Mouse (Mus musculus) adrenal gland, postnatal 36 days (tissue): Measurements from ENCODE around the gene Cuedc1. TPM values are rescaled to one million over a fixed set of nuclear protein-coding genes. Genes with fewer than 3 reads are reported as not detected.

Source experiments
- DNase-seq, 2 experiments: peaks; one replicate each; pipeline ENCODE4 v3.0.0; 2021; ENCODE audit warnings: mixed read lengths in 1 of 2
- total RNA-seq, 2 experiments: library from RNA; stranded (reverse); gene quantifications; 2 replicates each; pipeline ENCODE4 v1.2.3; 2021

Cuedc1 gene
- total RNA-seq, 2 experiments from 2014 or later = 46.9 to 53.4 TPM

DNA sequence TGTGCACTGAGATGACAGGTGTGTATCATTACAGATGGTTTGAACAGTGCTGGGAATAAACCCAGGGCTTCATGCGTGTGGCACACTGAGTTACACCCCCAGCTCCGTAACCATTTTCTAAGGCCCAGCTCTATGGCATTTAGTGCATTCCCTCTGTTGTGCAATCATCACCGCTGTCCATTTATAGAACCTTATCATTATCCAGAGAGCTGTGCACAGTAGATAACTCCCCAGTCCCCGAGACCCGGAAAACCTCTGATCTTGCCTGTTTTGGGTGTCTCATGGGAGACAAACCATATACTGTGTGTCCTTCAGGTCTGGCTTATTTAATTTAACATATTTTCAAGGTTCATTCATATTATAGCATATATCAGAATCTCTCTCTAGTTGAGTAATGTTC, 49.5 kb downstream of the Cuedc1 start:
- DNase-seq = no peak

DNA sequence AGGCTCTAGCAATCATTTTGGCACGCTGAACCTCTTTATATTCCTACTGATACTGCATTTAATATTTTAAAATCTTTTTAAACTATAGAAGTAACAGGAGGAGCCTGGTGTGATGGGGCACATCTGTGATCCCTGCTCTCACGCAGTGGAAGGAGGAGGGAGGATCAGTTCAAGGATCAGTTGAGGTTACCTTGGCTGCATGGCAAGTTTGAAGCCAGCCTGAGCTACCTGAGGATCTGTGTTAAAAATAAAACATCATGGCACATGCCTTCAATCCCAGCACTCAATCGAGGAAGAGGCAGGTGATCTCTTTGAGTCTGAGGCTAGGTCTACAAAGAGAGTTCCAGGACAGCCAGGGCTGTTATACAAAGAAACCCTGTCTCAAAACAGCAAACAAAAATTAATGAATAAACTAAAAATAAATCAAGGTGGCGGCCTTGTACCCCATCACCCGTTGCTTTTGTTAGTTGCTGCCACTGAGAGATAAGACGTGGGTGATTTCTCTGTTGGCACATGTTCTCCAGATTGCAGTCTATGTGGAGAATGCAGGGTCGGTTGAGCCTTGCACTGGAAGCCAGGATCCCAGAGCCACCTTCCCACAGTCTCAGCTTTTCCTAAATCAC, 50.3 kb downstream of the Cuedc1 start:
- no peak for DNase-seq

GRCm38 (mm10) chr11:88148638-88149279, 50.9 kb downstream of the Cuedc1 start:
- peak; percentile 55 to 58 for DNase-seq

DNA sequence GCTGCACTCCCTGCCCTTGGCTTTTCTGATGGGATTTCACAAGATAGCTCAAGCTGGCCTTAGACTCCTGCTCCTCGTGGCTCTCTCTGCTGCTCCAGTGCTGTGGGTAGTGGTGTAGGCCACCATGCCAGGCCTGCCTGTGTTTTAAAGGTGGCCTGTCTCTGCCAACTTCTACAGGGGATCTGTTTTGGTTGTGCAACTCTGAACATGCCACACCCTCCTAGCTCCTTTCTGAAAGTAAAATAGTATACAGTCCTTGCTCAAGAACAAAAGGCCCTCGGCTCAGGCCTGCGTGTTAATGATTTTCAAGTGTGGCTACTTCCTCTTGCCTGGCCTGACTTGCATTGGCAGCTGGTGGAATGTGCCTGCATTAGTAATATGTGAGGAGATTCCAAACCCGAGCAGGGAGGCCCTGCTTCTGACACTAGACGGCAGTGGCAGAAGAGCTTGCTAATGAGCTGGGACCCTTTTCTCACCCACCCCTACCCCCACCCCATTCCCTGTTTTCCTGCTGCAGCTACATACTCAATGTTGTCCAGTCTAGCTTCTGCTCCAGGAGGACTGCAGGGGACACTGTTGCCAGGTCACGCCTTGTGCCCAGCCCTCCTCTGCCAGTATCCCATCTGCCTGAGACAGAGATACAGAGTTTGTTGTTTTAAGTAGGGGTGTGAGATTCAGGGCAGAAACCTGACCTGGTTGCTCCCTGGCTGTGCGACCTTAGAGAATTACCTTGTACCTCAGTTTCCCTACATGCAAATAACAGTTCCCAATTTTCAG, 53.7 kb downstream of the Cuedc1 start:
- DNase-seq = peak; percentile 31 to 52

GRCm38 (mm10) chr11:88153880-88154279, 56.0 kb downstream of the Cuedc1 start:
- no peak for DNase-seq

DNA sequence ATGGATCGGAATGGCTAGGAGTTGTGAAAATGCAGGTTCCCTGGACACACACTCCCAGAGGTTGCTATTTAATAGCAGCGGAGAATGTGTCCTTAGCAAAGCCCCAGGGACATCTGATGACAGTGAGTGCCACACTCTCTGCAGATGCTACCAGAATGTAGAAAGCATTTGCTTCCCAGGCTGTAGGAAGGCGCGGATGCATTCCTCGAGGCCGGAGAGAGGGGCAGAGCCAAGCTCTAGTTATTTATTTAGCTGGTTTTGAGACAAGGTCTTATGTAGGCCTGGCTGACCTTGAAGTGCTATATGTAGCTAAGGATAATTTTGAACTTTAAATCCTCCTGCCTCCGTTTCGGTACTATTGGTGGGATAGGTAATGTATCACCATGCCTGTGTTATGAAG, 56.6 kb downstream of the Cuedc1 start:
- DNase-seq = no peak

GRCm38 (mm10) chr11:88155451-88155850, 57.6 kb downstream of the Cuedc1 start:
- DNase-seq = peak in 1 of 2 experiments; percentile 47

GRCm38 (mm10) chr11:88155998-88156397, 58.1 kb downstream of the Cuedc1 start:
- no peak for DNase-seq

- DNase-seq = peak in 1 of 2 experiments; percentile 30
Measured at GRCm38 (mm10) chr11:88156403-88156802, 58.5 kb downstream of the Cuedc1 start.

DNA sequence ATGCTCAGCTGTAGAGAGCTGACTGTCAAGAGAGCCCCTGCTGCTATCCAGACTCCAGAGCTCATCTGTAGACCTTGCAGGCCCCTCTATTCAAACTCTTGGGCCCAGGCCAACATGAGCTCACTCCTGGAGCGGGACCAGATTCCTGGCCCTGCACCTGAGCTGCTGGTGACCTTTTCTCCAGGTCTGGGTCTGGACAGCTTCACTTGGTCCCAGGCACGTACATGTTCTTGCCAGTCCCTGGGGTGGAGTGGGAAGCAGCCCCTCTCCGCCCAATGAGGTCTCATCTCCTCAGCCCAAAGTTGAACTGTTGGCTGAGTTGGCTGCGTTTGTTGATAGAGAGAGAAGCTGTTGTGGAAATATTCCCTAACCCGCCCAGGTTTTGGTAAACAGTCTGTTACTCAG, 61.0 kb downstream of the Cuedc1 start:
- peak; percentile 56 to 68 for DNase-seq

GRCm38 (mm10) chr11:88159389-88159788, 61.5 kb downstream of the Cuedc1 start:
- DNase-seq = peak in 1 of 2 experiments; percentile 20

- peak in 1 of 2 experiments; percentile 60 for DNase-seq
Measured at GRCm38 (mm10) chr11:88160316-88160715, 62.5 kb downstream of the Cuedc1 start.

DNA sequence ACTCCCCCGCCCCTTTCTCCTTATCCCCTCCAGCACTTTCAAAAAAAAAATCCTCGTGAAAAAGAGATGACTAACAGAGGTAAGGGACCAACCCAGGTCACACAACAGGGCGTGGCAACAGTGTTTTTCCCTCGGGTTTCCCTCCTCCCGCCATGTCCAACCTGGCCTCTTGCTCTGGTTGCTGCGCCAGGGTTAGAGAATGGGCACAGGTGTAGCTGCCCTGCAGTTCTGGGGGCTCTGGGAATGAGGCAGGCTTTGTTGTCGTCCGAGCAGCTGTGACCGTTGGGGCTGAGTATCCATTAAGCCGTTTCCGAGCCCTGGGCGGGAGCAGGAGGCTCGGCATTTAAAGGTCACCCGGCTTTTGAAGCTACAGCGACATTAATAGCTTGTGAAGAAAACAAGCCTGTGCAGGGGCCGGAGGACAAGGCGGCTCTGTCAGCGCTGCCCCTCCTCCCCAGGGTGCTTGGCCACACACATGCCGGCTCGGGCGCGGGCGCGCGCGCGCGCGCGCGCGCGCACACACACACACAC, 63.3 kb downstream of the Cuedc1 start:
- peak; percentile 80 to 89 for DNase-seq

DNA sequence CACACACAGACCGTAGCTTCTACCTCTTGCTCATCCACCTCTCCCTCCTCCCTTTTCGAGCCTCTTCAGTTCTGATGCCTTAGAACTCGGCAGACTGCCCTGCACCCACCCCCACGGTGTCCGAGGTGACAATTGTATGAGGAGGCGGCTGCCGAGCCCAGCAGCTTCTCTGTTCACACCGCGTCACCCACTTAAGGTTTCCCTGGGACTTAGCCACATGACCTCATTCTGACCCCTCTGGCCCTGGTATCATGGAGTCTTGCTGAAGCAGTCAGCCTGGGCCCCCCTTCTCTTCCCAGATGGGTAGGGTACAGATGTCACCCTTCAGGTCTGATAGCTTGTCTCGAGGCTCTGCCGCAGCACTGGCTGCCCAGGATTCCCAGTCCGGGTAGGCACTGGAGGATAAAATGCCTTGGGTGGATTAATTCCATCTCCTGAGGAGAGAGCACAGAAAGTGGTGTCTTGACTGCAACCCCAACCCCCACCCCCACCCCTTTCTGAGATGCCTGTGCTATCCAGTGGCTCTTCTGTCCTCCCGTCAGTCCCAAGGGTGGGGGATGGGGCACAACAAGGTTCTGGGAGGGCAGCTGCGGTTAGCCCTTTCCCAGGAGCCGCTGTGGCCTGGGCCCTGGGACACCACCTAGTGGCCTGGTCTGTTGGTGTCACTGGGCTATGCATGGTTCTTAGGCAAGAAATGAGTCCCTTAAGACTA, 63.9 kb downstream of the Cuedc1 start:
- peak; percentile 95 to 98 for DNase-seq

DNA sequence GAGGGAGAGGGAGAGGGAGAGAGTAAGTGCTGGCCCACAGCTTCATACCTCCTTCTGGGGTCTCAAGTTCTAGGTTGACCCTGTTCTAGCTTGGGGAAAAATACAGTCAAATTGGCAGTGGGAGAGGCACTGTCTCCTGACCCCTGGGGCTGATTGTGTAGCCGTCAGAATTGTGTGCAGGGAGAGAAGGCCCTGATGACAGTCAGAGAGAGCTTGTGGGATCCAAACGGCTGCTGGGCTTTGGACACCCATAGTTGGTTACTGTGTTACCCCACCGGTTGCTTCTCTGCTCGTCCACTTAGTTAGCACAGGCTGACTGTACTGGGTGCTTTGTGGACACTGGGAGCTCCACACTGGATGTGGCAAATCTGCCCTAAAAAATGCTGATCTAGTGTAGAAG, 64.9 kb downstream of the Cuedc1 start:
- DNase-seq = no peak

DNA sequence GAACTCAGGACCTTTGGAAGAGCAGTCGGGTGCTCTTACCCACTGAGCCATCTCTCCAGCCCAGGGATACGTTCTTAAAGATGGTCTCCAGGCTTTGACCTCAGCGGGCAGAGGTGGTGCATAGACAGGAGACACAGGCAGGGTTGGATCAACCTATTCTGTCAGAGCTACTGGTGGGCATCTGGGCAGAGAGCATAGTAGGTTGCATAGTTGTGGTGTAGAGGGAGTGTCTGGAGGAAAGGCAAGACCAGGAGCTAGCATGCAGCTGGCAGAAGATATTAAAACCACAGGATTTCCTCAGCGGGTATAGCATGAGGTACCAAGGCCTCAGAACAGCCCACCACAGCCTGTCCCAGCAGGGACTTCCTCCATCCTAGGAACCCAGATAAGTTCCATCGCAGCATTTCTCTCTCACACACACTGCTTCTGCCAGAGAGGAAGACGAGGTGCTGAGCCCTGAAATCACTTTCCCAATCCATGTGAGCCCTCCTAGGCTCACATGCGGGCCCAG, 66.4 kb downstream of the Cuedc1 start:
- DNase-seq = no peak

DNA sequence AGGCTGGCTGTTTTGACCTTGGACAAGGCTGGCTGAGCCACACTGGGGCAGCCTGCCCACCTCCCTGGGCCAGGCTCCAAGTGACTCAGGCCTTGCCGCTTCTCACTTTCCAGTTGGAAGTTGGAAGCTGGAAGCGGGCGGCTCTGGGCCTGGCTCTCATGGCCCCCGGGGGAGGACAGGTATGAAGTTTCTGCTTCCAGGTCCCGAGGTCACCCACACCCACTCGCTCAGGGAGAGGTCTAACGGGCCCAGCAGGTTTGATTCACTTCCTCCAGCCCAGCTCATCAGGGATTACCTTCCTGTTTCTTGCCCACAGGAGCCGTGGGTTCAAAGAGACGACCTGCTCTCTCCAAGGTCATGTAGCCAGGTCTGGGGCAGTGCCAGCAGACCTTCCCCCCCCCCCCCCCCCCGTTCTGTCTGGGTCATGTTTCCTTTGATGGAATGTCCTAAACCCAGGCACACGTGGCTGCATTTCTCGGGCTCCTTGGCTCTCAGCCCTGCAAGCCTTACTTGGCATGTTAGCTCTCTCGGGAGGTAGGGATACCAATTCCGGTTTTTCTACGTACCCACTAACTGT, 67.0 kb downstream of the Cuedc1 start:
- DNase-seq = peak; percentile 95

DNA sequence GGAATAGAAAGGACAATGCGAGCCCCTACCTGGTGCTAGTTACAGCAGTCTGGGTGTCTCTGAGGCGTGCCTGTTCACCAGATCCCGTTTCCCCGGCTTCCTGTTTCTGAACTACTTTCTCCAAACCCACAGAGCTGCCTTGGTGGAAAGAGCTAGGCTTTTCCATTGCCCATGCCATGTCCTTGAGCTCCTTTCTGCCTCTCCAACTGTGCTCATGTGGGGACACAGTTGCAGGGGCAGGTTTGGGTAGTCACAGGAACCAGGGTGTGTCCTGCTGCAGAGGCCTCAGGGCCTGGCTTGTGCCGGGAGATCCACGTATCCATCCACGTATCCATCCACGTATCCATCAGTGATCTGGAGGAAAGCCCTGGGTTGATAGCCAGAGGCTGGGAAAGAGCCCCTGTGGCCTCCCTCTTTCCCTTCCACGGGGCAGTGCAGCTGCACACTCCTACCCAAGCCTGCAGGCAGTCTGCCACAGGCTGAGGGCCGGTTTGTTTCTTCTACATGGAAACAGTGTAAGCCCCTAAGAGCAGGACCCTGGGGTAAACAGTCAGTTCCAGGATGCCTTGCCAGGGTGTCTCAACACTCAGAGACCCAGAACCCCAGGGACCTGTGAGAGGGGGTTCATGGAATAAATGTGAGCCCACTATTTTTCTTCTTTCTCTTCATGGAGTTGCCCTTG, 68.0 kb downstream of the Cuedc1 start:
- peak; percentile 62 for DNase-seq

DNA sequence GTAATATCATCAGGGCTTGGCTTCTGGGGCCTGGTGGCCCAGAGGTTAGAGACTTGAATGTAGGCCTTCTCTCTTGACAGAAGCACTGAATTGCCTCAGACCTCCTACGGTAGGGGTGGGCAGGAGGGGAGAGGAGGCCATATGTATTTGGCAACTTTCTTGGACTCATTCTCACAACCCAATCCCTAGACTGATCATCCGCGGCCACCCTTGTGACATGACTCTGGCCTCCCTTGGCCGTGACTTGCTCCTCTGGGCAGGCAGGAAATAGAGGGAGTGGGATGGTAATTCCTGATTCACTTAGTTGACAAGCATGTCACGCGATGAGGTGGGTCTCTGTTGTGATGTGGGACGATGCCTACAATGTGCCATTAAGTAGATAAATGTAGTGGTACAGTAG, 68.6 kb downstream of the Cuedc1 start:
- no peak for DNase-seq

DNA sequence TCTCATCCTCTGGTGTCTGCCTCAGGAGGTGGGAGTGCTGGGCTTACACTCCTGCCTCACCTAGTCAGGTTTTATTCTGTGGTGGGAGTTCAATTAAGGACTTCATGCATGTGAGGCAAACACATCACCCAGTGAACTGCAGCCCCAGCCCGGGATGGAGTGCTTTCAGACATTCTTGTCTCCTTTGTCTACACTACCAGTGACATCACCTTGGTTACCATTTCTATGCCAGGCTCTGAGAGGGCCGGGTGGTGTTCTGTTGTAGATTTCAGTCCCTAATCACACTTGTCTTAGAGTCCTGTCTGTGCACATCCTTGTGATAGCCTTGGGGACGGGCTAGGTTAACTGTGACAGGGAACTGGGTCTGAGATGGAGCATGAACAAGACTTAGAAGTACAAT, 70.8 kb downstream of the Cuedc1 start:
- no peak for DNase-seq

DNA sequence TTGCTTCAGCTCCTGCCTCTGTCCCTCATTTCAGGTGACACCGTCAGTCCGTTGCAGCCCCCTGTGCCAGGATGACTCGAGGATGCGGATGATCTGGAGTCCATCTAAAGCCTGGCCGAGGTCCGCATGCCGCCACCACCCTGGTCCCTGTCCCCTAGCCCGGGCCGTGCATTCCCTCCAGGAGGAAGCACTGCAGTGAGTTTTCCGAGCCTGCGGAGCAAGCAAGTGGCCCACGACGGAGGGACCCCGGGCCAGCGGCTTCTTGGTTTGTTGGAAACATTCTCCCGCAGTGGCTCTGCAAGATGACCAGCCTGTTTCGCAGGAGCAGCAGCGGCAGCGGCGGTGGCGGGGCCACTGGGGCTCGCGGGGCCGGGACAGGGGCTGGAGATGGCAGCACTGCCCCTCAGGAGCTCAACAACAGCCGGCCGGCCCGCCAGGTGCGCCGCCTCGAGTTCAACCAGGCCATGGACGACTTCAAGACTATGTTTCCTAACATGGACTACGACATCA, 71.7 kb downstream of the Cuedc1 start:
- no peak for DNase-seq
